Mouse (Mus musculus): ENCODE results near the gene Dscam.

The Dscam gene

GRCm38 (mm10) chr16:96700551-96700950, 470.0 kb downstream of the Dscam start:
- DNase-seq, result no peak

GRCm38 (mm10) chr16:96695882-96696281, 474.7 kb downstream of the Dscam start:
- no peak for DNase-seq

GRCm38 (mm10) chr16:96691576-96691975, 479.0 kb downstream of the Dscam start:
- DNase-seq, result no peak

- DNase-seq, result no peak
These were observed 480.5 kb downstream of the Dscam start for GRCm38 (mm10) chr16:96690052-96690451.

- DNase-seq, result no peak
These were observed 481.1 kb downstream of the Dscam start for GRCm38 (mm10) chr16:96689419-96689818.

GRCm38 (mm10) chr16:96685065-96685464, 485.5 kb downstream of the Dscam start:
- DNase-seq, result no peak

GRCm38 (mm10) chr16:96684581-96684980, 486.0 kb downstream of the Dscam start:
- DNase-seq, result peak; percentile 23 to 24

GRCm38 (mm10) chr16:96682289-96682972, 488.1 kb downstream of the Dscam start:
- no peak for DNase-seq

- DNase-seq, result no peak
These were observed 490.6 kb downstream of the Dscam start for GRCm38 (mm10) chr16:96679981-96680380.

GRCm38 (mm10) chr16:96677471-96677870, 493.1 kb downstream of the Dscam start:
- no peak for DNase-seq

GRCm38 (mm10) chr16:96676663-96677062, 493.9 kb downstream of the Dscam start:
- no peak for DNase-seq

GRCm38 (mm10) chr16:96673191-96673847, 497.2 kb downstream of the Dscam start:
- no peak for DNase-seq

GRCm38 (mm10) chr16:96671603-96672374, 498.8 kb downstream of the Dscam start:
- DNase-seq, result peak; percentile 51 to 53

- DNase-seq, result no peak
These were observed 500.8 kb downstream of the Dscam start for GRCm38 (mm10) chr16:96669706-96670105.

GRCm38 (mm10) chr16:96668478-96668877, 502.1 kb downstream of the Dscam start:
- no peak for DNase-seq

GRCm38 (mm10) chr16:96661073-96661472, 509.5 kb downstream of the Dscam start:
- DNase-seq, result no peak

GRCm38 (mm10) chr16:96659275-96659674, 511.3 kb downstream of the Dscam start:
- no peak for DNase-seq

- DNase-seq, result no peak
These were observed 515.0 kb downstream of the Dscam start for GRCm38 (mm10) chr16:96655548-96655947.

- peak; percentile 38 to 54 for DNase-seq
These were observed 516.5 kb downstream of the Dscam start for GRCm38 (mm10) chr16:96654054-96654453.

- DNase-seq, result no peak
These were observed 519.1 kb downstream of the Dscam start for GRCm38 (mm10) chr16:96651444-96651843.

- DNase-seq, result no peak
These were observed 530.5 kb downstream of the Dscam start for GRCm38 (mm10) chr16:96640101-96640500.

GRCm38 (mm10) chr16:96635916-96636315, 534.6 kb downstream of the Dscam start:
- DNase-seq, result no peak

- DNase-seq, result no peak
These were observed 535.8 kb downstream of the Dscam start for GRCm38 (mm10) chr16:96634791-96635143.
